Mouse (Mus musculus) frontal cortex, postnatal 36 days (tissue): Measurements from ENCODE around the gene Spon1.

Experiments
- DNase-seq, 2 experiments: peaks; one replicate each; pipeline ENCODE4 v3.0.0; 2022; ENCODE audit warnings: low spot score in 2 of 2

Spon1 gene

DNA sequence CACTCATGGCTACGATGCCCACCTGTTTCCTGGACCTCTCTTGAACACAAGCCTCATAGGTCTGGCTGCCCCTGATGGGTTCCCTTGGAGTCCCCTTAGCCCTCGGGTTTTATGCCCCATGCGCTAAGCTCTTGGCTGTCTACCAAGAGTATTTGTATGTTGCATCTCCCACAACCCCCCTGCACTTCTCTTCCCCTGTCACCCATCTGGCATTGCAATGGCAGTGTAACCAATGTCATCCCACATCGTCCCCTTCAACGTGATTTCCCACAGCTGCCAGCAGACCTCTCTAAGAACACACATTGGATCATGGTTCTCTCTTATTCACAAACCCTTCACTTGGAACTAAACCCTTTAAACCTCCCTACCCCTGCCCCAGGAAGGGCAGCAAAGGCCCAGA is 239.7 kb downstream of the Spon1 start:
- no peak for DNase-seq

DNA sequence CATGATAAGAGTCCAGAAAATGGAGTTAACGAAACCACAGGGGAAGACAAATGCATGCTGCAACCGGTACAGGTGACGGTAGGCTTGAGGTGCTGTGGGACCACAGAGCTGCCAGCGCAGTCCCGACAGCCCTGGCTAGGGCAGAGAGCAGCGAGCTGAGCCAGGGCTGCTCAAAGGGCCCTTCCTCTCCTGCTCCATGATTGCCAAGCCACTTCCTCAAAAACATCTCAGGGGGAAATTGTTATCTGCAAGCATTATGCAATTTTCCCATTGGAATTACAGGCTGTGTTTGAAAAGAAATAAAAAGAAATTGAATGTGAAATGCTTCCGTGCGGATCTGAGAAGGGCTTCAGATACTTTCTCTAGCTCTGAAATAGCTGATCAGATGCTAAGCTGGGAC is 240.7 kb downstream of the Spon1 start:
- DNase-seq = no peak

DNA sequence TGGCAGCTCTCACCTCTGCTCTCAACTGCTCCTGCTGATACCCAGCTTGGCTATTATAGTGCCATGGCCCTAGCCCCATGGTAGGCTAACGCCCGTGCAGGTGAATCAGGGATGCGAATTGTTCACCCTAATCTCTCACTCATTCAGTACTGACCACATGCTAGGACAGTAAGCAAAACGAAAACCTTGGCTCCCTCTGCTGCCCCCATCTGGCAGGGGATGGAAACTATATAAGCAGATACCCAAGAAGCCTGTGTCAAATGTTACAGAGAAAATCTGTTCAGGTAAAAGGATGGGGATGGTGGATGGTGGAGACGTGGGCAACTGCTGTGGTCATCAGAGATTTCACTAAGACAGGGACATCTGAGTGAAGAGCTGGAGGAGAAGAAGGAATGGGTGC is 241.8 kb downstream of the Spon1 start:
- DNase-seq = no peak

- no peak for DNase-seq
Observed at GRCm38 (mm10) chr7:114011726-114012443, 246.1 kb downstream of the Spon1 start.

DNA sequence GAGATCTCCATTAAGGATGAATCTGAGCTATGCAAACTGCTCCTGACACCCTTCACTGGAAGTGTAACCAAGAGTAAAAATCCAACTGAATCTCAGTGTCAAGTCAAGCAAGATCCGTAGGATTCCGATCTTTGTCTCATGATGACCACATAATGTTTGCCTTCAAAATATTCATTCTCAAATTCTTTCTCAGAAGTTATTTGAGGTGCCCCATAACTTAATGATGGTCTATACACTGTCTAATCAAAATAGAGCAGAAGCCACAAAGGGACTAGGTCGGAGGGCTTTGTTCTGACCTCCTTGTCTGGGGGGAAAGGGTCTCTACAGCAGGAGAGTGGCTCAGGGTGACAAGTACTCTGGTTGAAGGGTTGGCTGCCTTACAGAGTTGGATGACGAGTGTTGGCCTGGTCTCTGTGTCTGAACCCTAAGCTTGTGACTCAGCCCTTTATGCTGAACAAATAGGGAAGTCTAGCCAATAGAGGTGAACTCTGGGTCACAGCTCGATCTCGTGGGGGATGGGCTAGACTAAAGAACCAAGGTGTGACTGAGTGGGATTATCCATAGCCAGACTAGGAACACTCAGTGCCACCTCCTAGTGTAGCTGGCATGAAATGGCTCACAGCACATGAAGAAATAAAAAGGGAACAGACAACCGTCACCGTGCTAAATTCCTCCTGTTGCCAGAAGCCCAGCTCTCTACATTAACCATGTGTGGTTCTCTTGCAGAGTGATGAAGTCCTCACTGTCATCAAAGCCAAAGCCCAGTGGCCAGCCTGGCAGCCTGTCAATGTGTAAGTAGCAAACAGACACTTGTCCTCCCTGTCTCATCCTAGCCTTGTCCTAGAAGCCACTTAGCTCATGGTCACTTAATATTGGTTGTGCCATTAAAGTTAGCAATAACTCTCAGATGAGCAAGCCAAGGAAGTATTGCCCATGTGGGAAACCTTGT is 250.5 kb downstream of the Spon1 start:
- DNase-seq = no peak

- no peak for DNase-seq
Observed at GRCm38 (mm10) chr7:114018861-114019260, 253.1 kb downstream of the Spon1 start.

DNA sequence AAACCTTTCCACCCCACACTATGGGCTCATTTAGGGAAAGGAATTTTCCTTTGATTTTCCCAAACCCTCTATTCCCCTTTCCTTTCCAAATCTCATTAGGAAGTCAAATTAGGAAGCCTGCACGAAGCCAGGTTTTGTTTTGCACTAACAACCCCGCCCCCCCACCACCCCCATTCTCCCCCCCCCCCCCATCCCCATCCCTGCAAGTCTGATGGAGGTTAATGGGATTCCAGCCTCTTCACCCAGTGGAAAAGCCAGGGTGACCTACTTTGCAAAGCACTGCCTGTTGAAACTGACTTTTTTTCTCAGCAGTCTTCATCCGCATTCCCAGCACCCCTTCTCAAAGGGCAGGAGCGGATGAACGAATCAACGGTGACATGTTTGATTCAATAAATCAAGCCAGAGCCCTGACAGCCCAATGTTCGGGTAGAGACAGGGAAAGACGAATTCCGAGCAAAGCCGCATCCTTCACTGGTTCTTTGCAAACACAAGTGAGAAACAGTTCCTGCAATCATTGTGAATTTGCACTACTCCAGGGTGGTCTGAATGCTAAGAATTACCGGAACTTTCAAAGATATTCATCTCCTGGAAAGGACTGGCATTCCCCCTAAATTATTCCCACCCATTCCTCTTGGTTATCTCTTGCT is 254.4 kb downstream of the Spon1 start:
- peak in 1 of 2 experiments; percentile 41 for DNase-seq

GRCm38 (mm10) chr7:114020704-114021093 is 254.9 kb downstream of the Spon1 start:
- DNase-seq = peak; percentile 79 to 88

DNA sequence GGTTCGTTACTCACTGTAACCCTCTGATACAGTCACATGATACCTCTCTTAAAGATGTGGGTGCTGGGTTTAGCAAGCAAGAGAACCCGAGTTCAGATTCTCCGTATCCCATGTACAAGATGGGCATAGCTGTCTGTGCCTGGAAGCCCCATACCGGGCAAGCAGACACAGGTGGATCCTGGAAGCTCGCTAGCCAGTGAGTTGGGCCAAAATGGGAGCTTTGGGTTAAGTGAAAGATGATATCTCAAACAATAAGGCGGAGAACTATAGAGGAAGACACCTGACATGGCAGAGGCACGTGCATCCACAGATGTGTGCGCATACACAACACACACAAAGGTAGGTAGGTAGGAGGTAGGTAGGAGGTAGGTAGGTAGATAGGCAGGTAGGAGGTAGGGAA is 261.1 kb downstream of the Spon1 start:
- no peak for DNase-seq

GRCm38 (mm10) chr7:114027406-114027805 is 261.6 kb downstream of the Spon1 start:
- no peak for DNase-seq

DNA sequence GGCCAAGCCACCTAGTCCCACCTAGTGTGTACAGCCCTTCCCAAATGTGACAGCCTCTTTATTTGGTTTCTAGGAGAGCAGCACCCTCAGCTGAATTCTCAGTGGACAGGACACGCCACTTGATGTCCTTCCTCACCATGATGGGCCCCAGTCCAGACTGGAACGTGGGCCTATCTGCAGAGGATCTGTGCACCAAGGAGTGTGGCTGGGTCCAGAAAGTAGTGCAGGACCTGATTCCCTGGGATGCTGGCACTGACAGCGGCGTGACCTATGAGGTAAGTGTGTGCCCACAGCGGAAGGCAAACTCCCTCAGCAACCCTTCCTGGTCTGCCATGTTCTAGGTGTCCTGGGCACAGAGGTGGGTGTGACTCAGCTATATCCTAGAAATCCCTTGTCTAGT is 263.0 kb downstream of the Spon1 start:
- DNase-seq = no peak

- peak; percentile 28 to 56 for DNase-seq
Observed at GRCm38 (mm10) chr7:114029596-114029995, 263.8 kb downstream of the Spon1 start.

DNA sequence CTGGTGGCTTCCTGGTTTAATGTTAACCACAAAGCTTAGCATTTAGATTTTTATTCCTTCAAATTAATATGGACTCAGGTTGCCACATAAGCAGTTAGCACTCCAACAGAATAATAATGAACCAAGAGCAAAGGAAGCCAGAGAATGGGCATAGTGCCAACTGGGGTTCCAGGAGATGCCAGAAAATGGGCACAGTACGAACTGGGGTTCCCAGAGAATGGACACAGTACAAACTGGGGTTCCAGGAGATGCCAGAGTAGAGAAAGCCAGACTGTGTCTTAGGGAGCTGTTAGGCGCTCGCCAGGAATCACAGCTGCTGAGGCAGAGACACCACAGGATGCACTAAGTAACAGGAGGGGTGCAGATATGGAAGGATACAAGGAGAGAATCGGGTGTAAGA is 271.4 kb downstream of the Spon1 start:
- no peak for DNase-seq

- DNase-seq = no peak
Observed at GRCm38 (mm10) chr7:114041349-114041748, 275.6 kb downstream of the Spon1 start.

GRCm38 (mm10) chr7:114042973-114043928 is 277.5 kb downstream of the Spon1 start:
- DNase-seq = no peak

DNA sequence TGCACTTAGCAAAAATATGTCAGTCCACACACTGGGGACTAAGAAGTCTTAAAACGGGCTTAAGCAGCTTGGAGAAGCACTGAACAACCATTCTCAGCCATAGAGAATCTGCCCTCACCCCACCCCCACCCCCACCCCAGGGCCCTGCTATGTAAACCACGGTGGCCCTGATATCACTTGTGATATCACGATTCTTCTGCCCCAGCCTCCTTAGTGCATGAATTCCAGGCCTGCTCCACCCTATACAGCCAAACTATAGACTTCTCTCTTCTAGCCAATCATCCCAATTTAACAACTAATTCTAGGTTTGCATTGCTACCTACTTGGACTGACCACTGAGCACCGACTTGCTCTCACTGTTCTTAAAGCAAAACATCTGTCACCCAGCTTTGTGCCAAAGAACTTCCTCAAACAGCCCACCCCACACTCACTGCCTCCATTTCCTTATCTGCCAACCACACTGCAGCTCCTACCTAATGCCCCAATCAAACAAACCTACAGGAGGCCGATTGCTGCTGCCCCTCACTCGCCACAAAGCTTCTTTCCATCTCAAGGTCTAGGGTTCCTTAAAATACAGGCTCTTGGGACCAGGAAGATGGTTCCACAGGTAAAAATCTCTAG is 278.2 kb downstream of the Spon1 start:
- DNase-seq = no peak

DNA sequence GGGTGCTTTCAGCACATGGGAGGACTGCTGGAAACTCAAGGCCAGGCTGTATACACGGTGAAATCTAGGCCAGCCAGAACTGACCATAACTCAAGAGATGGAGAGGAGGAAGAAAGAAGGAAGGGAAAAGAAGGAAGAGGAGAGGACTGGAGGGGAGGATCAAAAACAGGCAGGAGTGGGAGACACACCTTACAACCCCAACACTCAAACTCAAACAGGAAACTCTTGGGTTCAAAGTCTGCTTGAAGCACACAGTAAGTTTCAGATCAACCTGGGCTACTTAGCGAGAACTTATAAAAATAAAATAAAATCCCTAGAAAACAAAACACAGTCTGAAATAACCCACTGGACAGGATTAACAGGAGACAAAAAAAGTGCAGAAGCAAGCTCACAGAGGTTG is 280.0 kb downstream of the Spon1 start:
- DNase-seq = no peak

GRCm38 (mm10) chr7:114053720-114054119 is 287.9 kb downstream of the Spon1 start:
- no peak for DNase-seq

DNA sequence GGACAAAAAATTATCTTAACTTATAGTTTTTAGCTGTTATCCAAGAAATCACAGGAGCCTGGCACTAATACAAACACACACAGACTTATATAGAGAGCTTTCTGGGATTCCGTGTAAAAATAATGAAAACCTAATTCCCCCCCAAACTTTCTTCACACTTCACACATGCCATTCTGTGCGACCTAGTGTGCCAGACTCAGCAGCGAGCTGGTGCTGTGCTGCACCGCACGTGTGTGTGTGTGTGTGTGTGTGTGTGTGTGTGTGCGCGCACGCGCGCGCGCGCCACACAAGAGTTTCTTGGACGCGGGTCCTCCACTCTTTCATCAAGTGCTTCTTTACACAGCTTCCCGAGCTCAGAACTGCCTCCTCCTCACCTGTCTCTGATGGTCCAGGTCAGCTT is 292.4 kb downstream of the Spon1 start:
- no peak for DNase-seq

GRCm38 (mm10) chr7:114058927-114059441 is 293.2 kb downstream of the Spon1 start:
- no peak for DNase-seq

GRCm38 (mm10) chr7:114060445-114060844 is 294.6 kb downstream of the Spon1 start:
- no peak for DNase-seq
